Mouse (Mus musculus) G1E-ER4 (cell line): Measurements from ENCODE around the gene Neurl1a. TPM values are rescaled to one million over a fixed set of nuclear protein-coding genes. Genes with fewer than 3 reads are reported as not detected.

Experiments used
- GATA1 ChIP-seq: IDR thresholded peaks from one replicate; pipeline ENCODE4 v1.8.0; 2012; ENCODE audit warnings: low read length, inconsistent platforms
- polyA plus RNA-seq: library from polyadenylated mRNA; stranded (reverse); fragments of >175 nt; gene quantifications from 2 replicates; pipeline ENCODE4 v1.2.3, GENCODE M21; 2012

Neurl1a gene
- polyA plus RNA-seq, 1 experiment: not detected

DNA sequence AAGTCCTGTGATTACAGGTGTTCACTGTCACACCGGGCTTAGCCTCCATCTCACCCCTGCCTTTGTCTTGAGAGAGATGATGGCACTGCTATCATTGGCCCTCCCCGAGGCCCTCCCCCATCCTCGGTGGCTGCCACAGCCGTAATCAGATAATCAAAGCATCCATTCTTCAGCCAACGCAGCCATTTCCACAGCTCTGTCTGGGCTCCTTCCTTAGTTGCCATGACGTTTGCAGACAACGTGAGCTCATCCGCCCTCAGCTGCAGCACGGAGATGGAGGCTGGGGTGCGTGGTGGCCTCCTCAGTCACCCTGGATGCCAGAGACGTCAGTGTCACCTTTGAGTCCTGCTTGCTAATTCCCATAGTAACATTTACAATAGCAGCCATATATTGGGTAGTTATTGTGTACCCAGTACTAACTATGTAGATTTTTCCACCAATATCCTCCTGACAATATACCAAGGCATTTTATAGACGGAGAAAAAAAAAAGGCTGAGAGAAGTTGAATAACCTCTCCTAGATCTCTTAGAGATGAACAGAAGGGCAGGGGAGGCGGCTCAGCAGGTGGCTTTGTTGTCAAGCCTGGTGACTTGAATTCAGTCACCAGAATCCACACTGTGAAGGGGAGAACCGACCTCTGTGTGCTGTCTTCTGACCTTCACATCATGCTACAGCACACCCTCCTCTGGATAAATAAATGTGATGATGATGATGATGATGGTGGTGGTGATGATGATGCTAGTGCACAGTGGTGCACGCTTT lies 8.1 kb downstream of the Neurl1a start:
- TF ChIP-seq GATA1: no peak

GRCm38 (mm10) chr19:47188515-47189128 lies 10.0 kb downstream of the Neurl1a start:
- TF ChIP-seq GATA1: no peak

GRCm38 (mm10) chr19:47192158-47192557 lies 13.5 kb downstream of the Neurl1a start:
- no peak for TF ChIP-seq GATA1

DNA sequence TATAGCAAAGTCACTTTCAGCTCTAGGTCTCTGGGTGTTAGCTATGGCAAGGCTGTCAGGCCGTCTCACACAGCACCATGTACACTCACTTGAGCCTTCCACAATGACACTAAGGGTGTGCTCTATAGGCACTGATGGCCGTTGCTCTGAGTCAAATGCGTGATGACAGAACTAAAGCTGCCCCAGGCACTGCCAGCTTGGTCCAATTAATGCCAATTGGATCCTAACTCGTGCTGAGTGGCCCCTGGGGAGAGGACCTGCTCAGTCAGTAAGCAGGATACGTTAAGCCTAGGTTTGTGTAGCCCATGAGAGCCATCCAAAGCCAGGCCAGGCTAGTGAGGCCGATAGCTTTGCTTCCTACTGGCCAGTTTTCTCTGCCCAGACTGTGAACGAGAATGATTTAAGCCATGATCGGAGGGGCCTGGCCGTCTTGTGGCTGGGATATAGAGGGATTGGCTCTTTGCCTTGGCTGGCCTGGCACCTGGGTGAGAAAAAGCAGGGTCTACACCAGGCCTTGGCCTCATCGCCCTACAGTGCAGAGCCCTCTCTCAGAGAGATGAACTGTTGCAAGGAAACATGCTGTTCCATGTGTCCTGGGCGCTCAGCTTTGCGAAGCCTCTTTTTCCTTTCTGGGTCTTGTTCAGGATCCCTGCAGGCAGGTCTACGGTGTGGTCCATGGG lies 20.2 kb downstream of the Neurl1a start:
- TF ChIP-seq GATA1: no peak

DNA sequence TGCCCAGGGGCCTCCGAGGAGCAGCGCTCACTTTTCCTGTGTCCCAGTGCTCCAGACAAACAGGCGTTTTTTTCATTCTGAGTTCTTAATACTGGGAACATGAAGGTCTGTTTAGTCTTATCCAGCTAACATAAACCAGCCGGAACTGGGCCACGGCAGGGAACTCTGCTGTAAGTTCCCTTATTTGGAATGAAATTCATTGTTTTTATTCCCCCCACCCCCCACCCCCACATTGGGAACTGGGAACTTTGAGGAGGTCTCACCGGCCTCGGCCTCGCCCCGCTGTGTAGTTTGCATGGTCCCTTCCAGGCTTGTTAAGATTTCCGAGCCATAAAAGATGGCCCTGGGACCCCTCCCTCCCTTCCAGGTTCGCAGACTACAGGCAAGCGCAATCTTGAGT lies 23.4 kb downstream of the Neurl1a start:
- no peak for TF ChIP-seq GATA1

- TF ChIP-seq GATA1: no peak
These were observed 23.8 kb downstream of the Neurl1a start for GRCm38 (mm10) chr19:47202429-47202828.

- TF ChIP-seq GATA1: no peak
These were observed 24.4 kb downstream of the Neurl1a start for GRCm38 (mm10) chr19:47203042-47203441.

- TF ChIP-seq GATA1: no peak
These were observed 26.0 kb downstream of the Neurl1a start for GRCm38 (mm10) chr19:47204653-47205052.

- TF ChIP-seq GATA1: no peak
These were observed 27.5 kb downstream of the Neurl1a start for GRCm38 (mm10) chr19:47206126-47206525.

- TF ChIP-seq GATA1: no peak
These were observed 31.8 kb downstream of the Neurl1a start for GRCm38 (mm10) chr19:47210432-47210831.

- TF ChIP-seq GATA1: no peak
These were observed 33.1 kb downstream of the Neurl1a start for GRCm38 (mm10) chr19:47211609-47212312.

DNA sequence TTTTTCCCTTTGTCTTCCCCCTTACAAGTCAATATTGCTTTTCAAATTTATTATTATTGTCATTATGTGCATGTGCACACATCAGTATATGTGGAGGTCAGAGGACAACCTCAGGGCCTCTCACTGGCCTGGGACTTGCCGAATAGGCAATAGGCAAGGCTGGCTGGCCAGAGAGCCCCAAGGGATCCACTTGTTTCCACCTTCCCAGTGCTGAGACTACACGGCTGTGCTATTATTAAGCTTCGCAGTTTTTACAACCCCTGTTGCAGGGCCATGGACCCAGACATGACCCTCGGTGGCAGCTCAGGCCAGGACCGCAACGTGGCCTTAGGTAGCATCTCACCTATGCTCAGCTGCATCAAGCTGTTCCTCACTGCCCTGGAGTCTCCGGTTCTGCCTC lies 33.8 kb downstream of the Neurl1a start:
- no peak for TF ChIP-seq GATA1

GRCm38 (mm10) chr19:47213470-47213869 lies 34.9 kb downstream of the Neurl1a start:
- TF ChIP-seq GATA1: no peak

GRCm38 (mm10) chr19:47216766-47217165 lies 38.1 kb downstream of the Neurl1a start:
- TF ChIP-seq GATA1: no peak

DNA sequence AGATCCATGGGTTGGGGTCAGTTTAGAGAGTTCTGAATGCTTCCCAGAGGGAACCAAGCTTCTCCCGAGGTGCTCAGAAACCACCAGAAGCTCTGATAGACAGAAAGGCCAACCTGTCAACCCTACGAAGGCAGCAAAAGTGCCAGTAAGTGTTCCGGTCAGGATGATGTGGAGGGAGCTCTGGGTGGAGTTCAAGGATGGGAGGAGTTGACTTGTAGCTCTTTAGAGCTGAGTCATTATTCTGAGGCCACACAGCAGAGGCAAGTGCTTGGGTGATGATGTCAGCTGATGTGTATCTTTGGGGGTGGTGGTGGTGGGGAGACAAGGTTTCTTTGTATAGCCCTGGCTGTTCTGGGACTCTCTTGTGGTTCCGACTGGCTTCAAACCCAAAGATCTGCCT lies 41.0 kb downstream of the Neurl1a start:
- TF ChIP-seq GATA1: no peak

DNA sequence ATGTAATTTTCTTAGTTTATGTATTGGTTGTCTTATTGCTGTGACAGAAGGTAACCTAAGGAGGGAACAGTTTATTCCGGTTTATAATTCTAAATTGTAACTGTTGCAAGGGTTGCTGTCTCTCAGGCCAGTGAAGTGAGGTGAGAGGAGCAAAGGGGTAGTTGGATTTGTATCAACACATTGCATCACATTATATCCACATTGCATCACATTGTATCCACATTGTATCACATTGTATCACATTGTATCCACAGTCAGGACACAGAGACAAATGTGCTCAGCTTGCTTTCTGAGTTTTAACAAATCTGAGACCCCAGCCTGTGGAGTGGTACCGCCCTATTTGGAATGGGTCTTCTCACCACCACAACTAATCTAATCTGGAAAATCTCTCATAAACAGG lies 41.6 kb downstream of the Neurl1a start:
- TF ChIP-seq GATA1: no peak

- no peak for TF ChIP-seq GATA1
These were observed 42.4 kb downstream of the Neurl1a start for GRCm38 (mm10) chr19:47221006-47221405.
